In genomic region chr8:126881641-126882140, GRCm38 (mm10) we compare ENCODE assay signal across 13 mouse cellular contexts.
DNase-seq lines count a peak whose midpoint lies in the region; ATAC-seq and TF ChIP-seq lines count a peak whose summit lies in the region.
"Had no signal": no experiment of that assay in that cellular context is flagged by ENCODE, and none has a peak within 500 bp of the region (broad histone marks: within the 10 kb centered on the region; RNA-seq: fewer than 3 reads in every experiment).

No protein-coding gene starts in this region.

- no peaks in the 10 kb centered on the region for H3K36me3 ChIP-seq in heart, embryonic 11.5 days (ENCODE audit: control insufficient read depth, insufficient read depth, low read length)
- H3K36me3 ChIP-seq in midbrain, embryonic 10.5 days, result no peaks in the 10 kb centered on the region
- H3K36me3 ChIP-seq: hindbrain, embryonic 15.5 days; midbrain, embryonic 15.5 days had no signal

- intact Hi-C loops in heart, postnatal 10 days (cut with DNase I), result loop anchor here (2.0 kb wide), 1 partner anchor 33 kb away; no protein-coding TSS in a partner anchor
- intact Hi-C loops in gastrocnemius, postnatal 14 days (cut with DNase I; ENCODE audit: low total_unique reads), result no loop called here

- peaks cover 35% of the 10 kb centered on the region for H3K4me1 ChIP-seq in heart, embryonic 11.5 days (ENCODE audit: control insufficient read depth, insufficient read depth, low read length)
- peaks cover 16% of the 10 kb centered on the region for H3K4me1 ChIP-seq in midbrain, embryonic 10.5 days

- no peak overlapping the region for H3K4me3 ChIP-seq in heart, embryonic 11.5 days (ENCODE audit: low read depth, low read length)
- no peak overlapping the region for H3K4me3 ChIP-seq in midbrain, embryonic 10.5 days
- H3K4me3 ChIP-seq: forebrain, embryonic 13.5 days; hindbrain, embryonic 15.5 days; midbrain, embryonic 15.5 days had no signal

- H3K9me3 ChIP-seq in heart, embryonic 11.5 days (replicated peaks; ENCODE audit: control insufficient read depth, low read length), result no peaks in the 10 kb centered on the region
- no peaks in the 10 kb centered on the region for H3K9me3 ChIP-seq in midbrain, embryonic 10.5 days (replicated peaks)
- H3K9me3 ChIP-seq: forebrain, embryonic 13.5 days; hindbrain, embryonic 15.5 days; midbrain, embryonic 15.5 days had no signal

- H3K4me2 ChIP-seq in heart, embryonic 11.5 days, result no peak overlapping the region
- H3K4me2 ChIP-seq: forebrain, embryonic 13.5 days; hindbrain, embryonic 15.5 days; midbrain, embryonic 15.5 days had no signal

- CTCF ChIA-PET in Patski (lab: Charles Lee), result interaction anchor here (1.3 kb wide), 1 partner anchor 18 kb away, joined by 3 read pairs; no protein-coding TSS in a partner anchor

- POLR2A ChIA-PET in Patski (lab: Charles Lee), result interaction anchor here (2.1 kb wide), 1 partner anchor 15 kb away, joined by 9 read pairs; no protein-coding TSS in a partner anchor

- no peak for DNase-seq in heart, postnatal 10 days
- DNase-seq in 3134 (ENCODE audit: extremely low read depth, insufficient read length, low spot score), result peak; percentile 37
- peak; percentile 77 for DNase-seq in Patski (ENCODE audit: low read depth, low spot score)
- peak; percentile 31 for DNase-seq in gastrocnemius, postnatal 14 days
- no peak for DNase-seq in midbrain, embryonic 10.5 days (ENCODE audit: low spot score)
- DNase-seq in layer of hippocampus, adult 18-20 months (ENCODE audit: low spot score in 2 of 2), result no peak
- DNase-seq: cerebellum, postnatal 36 days; kidney, postnatal 4 days had no signal

- WGBS in heart, embryonic 11.5 days (ENCODE audit: insufficient replicate concordance), result 50% methylated on average over 4 of the region's 4 CpGs
- 88% methylated on average over 4 of the region's 4 CpGs for WGBS in midbrain, embryonic 10.5 days

- TF ChIP-seq CTCF in Patski (IDR thresholded peaks at IDR 0.05), result no peak

- ATAC-seq in heart, embryonic 11.5 days (replicated peaks; ENCODE audit: insufficient number of reproducible peaks, low FRiP score, low TSS enrichment), result 0 out of 2 replicates have a peak, but pooled peaks have one; percentile 33
- ATAC-seq in Patski, result peak; percentile 41
- no peak for ATAC-seq in erythroid progenitor cell, adult 5-6 weeks (replicated peaks; ENCODE audit: low FRiP score, poor library complexity, severe bottlenecking)
- ATAC-seq: forebrain, embryonic 13.5 days; midbrain, embryonic 15.5 days had no signal

- in situ Hi-C loops in Patski (cut with MboI; ENCODE audit: low pct_unique_long_range_greater_than_20kb), result loop anchor here (5.0 kb wide), 1 partner anchor 36 kb away; no protein-coding TSS in a partner anchor

- H3K27me3 ChIP-seq in heart, embryonic 11.5 days (ENCODE audit: control insufficient read depth, insufficient read depth, low read length), result no peaks in the 10 kb centered on the region
- no peaks in the 10 kb centered on the region for H3K27me3 ChIP-seq in Patski
- H3K27me3 ChIP-seq in midbrain, embryonic 10.5 days (ENCODE audit: low read depth, poor library complexity, severe bottlenecking), result no peaks in the 10 kb centered on the region
- H3K27me3 ChIP-seq: forebrain, embryonic 13.5 days; hindbrain, embryonic 15.5 days; midbrain, embryonic 15.5 days had no signal

- H3K9ac ChIP-seq in heart, embryonic 11.5 days (ENCODE audit: low read depth, low read length), result no peak overlapping the region
- H3K9ac ChIP-seq: forebrain, embryonic 13.5 days; hindbrain, embryonic 15.5 days; midbrain, embryonic 15.5 days had no signal

- no peak overlapping the region for H3K27ac ChIP-seq in heart, embryonic 11.5 days (ENCODE audit: low read depth, low read length)
- H3K27ac ChIP-seq in midbrain, embryonic 10.5 days (replicated peaks), result no peak overlapping the region
- H3K27ac ChIP-seq: forebrain, embryonic 13.5 days; hindbrain, embryonic 15.5 days; midbrain, embryonic 15.5 days had no signal

Comparison
In these comparisons a context has a peak if more than half of its experiments do, and no peak if none do; other contexts are left out.
1. DNase-seq: peak in 3134 (single experiment), Patski (single experiment) and gastrocnemius, postnatal 14 days (single experiment); none in heart, postnatal 10 days (0 of 2), midbrain, embryonic 10.5 days (single experiment) and layer of hippocampus, adult 18-20 months (0 of 2).